Mouse (Mus musculus): ENCODE results near the gene Lin54.

GRCm38 (mm10) chr5:100499831-100500304 lies 571 bp downstream of the Lin54 start:
- TF ChIP-seq CTCF (IDR thresholded peaks at IDR 0.05; ENCODE audit: control insufficient read depth, insufficient read depth, insufficient replicate concordance, low read depth, low read length) (no peak), POLR2A (IDR thresholded peaks at IDR 0.05; ENCODE audit: control insufficient read depth, low read depth, low read length) (no peak)

All from testis, adult 2 months (tissue).